Mouse (Mus musculus) urinary bladder, postnatal 10 days (tissue): ENCODE data around the gene Gtf2i.

Source experiments
- DNase-seq: peaks from one replicate; pipeline ENCODE4 v3.0.0; 2022; ENCODE audit warnings: low spot score

The Gtf2i gene

GRCm38 (mm10) chr5:134277109-134277508 is 37.5 kb downstream of the Gtf2i start:
- no peak for DNase-seq

DNA sequence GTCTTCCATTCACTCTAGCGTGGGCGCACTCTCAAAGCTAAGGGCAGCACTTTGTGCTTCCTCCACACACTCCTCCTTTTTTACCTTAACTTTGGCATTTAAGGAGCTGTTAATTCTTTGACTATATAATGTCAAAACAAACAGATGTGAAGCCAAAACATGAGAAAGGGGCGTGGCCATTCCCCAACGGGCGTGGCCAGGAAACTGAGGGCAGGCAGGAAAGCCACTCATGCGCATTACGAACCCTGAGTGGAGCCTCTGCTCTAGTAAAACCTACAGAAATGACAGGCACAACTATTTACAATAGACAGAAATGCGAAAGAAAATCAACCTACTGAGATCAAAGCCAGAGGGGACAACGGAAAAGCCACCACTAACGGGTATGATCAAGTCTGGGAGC is 39.0 kb downstream of the Gtf2i start:
- no peak for DNase-seq

- DNase-seq: no peak
Observed at GRCm38 (mm10) chr5:134275021-134275420, 39.5 kb downstream of the Gtf2i start.

- DNase-seq: no peak
Observed at GRCm38 (mm10) chr5:134273761-134274160, 40.8 kb downstream of the Gtf2i start.

DNA sequence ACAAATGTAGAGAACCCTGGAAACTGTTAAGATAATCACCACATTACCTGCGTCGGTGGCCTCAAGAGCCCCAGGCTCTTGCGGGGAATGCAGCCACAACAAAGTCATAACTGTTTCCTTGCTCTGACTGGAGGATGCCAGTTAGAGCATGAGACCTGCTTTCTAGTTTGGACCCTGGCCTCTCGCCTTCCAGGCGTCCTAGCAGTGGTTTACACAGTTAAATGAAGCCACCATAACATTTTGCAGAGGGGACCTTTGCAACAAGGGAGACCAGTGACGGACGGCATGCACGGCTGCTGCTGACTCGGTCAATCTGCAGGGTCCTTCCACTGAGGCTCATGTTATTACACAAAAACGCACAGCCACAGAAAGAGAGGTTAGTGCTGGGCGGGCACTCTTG is 41.8 kb downstream of the Gtf2i start:
- no peak for DNase-seq

DNA sequence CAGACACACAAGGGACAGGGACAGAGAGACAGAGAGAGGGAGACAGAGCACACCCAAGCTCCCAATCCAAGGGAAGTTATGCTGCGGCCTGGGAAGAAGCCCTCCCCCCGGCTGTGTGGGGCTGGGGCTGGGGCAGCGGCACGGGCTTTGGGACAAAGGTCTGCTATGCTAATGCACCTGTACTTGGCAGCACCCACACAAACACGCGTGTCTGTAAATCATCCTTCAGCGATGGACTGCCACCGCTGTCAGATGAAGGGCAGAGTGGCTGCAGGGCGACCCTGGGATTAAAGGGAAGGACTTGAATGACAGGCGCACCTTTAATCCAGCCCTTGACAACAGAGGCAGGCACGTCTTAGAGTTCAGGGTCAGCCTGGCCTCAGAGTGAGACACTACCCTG is 43.1 kb downstream of the Gtf2i start:
- DNase-seq: no peak

DNA sequence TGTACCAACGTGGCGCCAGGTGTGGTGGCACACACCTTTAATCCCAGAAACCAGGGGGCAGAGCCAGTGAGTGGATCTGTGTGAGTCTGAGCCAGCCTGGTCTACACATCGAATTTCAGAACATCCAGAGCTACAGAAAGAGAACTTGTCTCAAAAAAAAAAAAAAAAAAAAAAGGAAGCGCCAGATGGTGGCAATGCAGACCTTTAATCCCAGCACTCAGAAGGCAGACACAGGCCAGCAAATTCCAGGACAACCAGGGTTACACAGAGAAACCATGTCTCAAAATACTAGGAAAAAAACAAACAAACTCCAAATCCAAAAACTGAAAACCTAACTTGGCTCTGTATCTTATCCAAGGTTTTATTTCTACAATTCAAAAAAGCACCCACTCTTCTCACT is 44.0 kb downstream of the Gtf2i start:
- DNase-seq: no peak

DNA sequence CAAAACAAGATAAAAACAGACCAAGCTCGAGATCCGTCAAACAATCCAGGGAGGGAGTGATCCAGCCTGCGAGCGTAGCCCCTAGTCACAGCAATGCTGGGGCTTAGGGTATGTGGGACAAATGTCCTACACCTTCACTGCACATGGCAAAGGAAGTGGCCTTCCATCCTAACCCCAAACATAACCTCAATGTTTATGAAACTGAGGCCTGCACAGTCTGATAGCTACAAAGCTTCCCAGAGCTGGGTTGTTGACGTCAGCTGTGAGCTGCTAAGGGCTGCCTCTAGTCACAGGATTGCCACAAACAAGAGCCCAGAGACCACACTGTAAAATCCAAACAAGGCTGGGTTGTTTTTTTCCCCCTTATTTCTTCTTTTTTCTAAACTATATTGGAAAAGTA is 44.8 kb downstream of the Gtf2i start:
- no peak for DNase-seq

GRCm38 (mm10) chr5:134268751-134269150 is 45.8 kb downstream of the Gtf2i start:
- DNase-seq: no peak

GRCm38 (mm10) chr5:134266404-134266803 is 48.2 kb downstream of the Gtf2i start:
- no peak for DNase-seq

DNA sequence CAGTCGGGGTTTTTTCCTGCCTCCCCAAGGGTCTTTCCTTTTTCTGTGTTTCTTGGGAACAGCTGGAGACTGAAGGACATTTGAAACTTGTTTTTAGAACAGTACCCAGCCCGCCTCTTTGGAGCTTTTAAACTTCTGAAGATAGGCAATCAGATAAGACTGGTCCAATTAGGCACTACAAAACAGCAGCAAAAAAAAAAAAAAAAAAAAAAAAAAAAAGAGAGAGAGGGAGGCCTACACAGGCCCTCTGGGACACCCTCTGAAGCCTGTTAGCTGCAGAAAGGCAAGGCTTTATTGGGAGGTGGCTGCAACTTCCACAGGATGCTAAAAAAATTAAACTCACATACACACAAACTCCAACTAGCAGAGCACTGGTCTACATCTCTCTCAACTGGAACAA is 48.7 kb downstream of the Gtf2i start:
- no peak for DNase-seq

DNA sequence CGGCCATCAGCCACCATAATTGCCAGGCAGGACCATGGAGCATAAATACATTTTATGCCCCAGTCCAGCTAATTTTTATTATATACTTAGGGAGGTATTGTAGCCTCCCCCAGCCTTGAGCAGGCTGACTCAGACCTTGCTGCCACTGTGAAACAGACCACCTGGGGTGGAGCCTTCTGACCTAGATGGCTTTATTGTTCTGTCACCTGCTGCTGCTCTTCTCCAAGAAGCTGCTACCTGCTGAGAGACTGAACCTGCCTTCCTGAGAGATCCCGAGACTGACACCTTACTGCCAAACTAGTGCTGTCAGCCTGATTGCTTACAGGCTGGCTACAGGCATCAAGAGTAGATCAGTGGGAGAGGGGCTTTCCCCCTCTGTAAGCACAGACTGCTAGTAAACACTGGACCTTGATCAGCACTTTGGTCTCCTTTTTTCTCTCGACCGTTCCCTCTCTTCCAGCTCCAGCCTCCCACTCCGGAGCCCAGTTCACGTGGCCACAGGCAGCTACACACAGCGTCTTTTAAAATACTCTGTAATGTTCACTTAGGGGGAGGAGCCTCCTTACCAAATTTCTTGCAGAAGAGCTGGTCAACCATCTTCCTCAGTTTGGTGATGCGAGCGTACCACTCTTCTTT is 54.4 kb downstream of the Gtf2i start:
- DNase-seq: no peak

DNA sequence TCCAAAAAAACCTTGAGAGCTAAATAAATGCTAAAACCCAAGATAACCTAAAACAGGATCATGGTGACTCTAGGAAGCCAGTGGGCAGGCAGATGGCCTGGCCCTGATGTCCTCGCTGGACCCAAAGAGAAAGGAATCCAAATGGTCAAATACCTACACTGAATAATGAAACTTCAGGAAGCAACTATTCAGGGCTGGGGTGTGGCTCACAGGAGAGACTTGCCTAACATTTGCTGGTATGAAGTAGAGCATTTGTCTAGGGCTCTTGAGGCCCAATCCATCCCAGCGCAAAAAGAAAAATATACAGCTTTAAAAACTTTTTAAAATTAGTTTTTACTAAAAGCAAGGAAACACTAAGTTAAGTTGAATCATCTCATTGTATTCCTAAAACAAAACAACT is 55.6 kb downstream of the Gtf2i start:
- no peak for DNase-seq

GRCm38 (mm10) chr5:134258395-134258794 is 56.2 kb downstream of the Gtf2i start:
- no peak for DNase-seq

- DNase-seq: no peak
Observed at GRCm38 (mm10) chr5:134257349-134258031, 57.1 kb downstream of the Gtf2i start.

DNA sequence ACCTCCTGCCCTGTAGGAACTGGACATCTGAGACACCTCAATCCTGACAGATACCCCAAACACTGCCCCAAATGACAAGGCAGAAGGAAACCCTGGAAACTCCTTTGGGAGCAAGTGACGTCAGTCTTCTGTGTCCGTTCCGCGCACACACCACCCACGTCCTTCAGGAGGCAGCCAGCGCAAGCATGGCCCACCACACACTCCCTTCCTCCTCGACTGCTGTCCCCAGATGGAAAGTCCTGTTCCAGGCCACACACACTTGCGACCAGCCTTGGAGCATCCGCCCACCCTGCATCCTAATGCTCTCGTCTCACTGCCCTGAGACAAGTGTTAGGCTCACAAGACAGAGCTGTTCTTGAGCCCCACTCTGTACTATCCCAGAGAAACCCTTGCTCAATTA is 59.3 kb downstream of the Gtf2i start:
- DNase-seq: no peak

GRCm38 (mm10) chr5:134253806-134254205 is 60.8 kb downstream of the Gtf2i start:
- no peak for DNase-seq

GRCm38 (mm10) chr5:134251083-134251482 is 63.5 kb downstream of the Gtf2i start:
- DNase-seq: no peak

DNA sequence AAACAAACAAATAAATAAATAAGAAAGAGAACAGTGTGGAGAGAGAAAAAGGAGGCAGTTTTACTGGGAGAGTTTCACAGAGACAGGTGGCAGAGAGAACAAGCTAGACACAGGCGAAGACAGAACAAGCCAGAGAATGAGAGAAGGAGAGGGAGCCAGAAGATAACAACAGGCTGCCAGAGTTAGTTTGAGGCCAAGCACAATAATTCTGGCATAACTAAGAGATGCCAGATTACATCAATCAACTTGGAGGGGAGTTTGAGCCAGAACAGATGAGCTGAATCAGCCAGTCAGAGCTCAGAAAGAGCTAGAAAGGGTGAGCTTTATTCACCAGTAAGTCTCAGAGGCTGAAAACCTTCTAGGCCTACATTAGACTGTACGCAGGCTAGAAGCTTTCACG is 64.0 kb downstream of the Gtf2i start:
- no peak for DNase-seq

GRCm38 (mm10) chr5:134249245-134249649 is 65.3 kb downstream of the Gtf2i start:
- no peak for DNase-seq

DNA sequence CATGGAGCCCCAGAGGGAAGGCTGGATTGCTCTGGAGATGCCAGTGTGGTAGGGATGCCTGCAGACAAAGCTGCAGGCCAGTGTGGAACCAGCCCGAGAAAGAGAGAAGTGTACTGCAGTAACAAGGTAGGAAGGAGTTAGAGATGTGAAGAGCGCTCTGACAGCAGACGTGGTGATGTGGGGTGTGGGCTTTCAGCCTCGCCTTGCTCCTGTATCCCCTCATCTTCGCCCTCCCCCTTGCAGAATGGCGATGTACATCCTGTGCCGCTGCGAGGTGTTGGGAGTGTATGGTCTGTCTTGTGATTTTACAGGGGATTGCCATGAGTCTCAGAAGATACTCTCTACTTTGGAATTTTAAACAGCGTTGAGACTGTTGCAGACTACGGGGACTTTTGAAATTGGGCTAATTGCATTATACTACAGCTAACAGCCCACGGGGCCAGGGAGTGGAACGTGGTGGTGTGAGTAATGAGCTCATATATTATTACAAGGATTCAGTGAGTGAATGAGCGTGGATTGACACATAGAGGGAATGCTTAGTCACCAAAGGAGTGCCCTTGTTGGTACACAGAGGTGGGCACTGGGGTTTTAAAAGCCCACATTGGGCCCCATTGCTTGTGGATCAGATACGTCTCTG is 65.8 kb downstream of the Gtf2i start:
- DNase-seq: no peak

DNA sequence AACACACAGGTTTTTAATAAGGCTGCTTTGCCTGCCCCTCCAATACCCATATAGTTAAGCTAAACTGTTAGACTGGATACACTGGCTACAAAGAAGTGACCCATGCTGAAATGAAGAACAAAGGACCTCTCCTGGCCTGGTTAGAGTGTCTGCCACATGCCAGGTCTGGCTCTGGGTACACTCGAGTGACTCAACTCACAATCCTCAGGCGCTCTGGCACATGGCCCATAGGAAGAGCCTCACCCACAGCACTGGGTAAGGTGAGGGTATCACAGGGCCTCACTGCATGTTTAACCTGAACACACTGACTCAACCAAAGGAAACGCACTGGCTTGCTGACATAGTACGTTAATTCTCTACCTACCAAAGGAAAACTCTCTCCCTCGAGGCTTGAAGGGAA is 68.4 kb downstream of the Gtf2i start:
- no peak for DNase-seq

GRCm38 (mm10) chr5:134244890-134245289 is 69.7 kb downstream of the Gtf2i start:
- DNase-seq: no peak
